Mouse (Mus musculus) telencephalon, adult 2 months (tissue): Measurements from ENCODE around the gene Lgi2.

Experiments used
- DNase-seq: peaks from one replicate; pipeline ENCODE4 v3.0.0-alpha.2; 2011; ENCODE audit warnings: low read depth, low spot score

Lgi2 gene

GRCm38 (mm10) chr5:52539483-52539882 lies 26.8 kb downstream of the Lgi2 start:
- no peak for DNase-seq

- DNase-seq: no peak
Observed at GRCm38 (mm10) chr5:52537024-52537423, 29.2 kb downstream of the Lgi2 start.

GRCm38 (mm10) chr5:52534798-52535590 lies 31.3 kb downstream of the Lgi2 start:
- no peak for DNase-seq

- no peak for DNase-seq
Observed at GRCm38 (mm10) chr5:52533705-52534104, 32.6 kb downstream of the Lgi2 start.

GRCm38 (mm10) chr5:52528545-52528944 lies 37.7 kb downstream of the Lgi2 start:
- no peak for DNase-seq

- DNase-seq: no peak
Observed at GRCm38 (mm10) chr5:52526324-52526986, 39.8 kb downstream of the Lgi2 start.

GRCm38 (mm10) chr5:52524207-52524606 lies 42.1 kb downstream of the Lgi2 start:
- DNase-seq: no peak

GRCm38 (mm10) chr5:52519921-52520320 lies 46.3 kb downstream of the Lgi2 start:
- no peak for DNase-seq

GRCm38 (mm10) chr5:52516072-52516476 lies 50.2 kb downstream of the Lgi2 start:
- no peak for DNase-seq

- DNase-seq: no peak
Observed at GRCm38 (mm10) chr5:52515246-52516021, 50.8 kb downstream of the Lgi2 start.

GRCm38 (mm10) chr5:52511089-52511488 lies 55.2 kb downstream of the Lgi2 start:
- no peak for DNase-seq

- DNase-seq: no peak
Observed at GRCm38 (mm10) chr5:52509416-52509815, 56.8 kb downstream of the Lgi2 start.

GRCm38 (mm10) chr5:52504666-52505065 lies 61.6 kb downstream of the Lgi2 start:
- DNase-seq: no peak

- DNase-seq: no peak
Observed at GRCm38 (mm10) chr5:52504148-52504547, 62.1 kb downstream of the Lgi2 start.

- no peak for DNase-seq
Observed at GRCm38 (mm10) chr5:52495671-52496070, 70.6 kb downstream of the Lgi2 start.

- no peak for DNase-seq
Observed at GRCm38 (mm10) chr5:52491496-52491895, 74.8 kb downstream of the Lgi2 start.

GRCm38 (mm10) chr5:52487559-52488430 lies 78.5 kb downstream of the Lgi2 start:
- no peak for DNase-seq
